Mouse (Mus musculus): ENCODE results near the gene Zfp961. TPM values are rescaled to one million over a fixed set of nuclear protein-coding genes. Genes with fewer than 3 reads are reported as not detected.
"Not testable (repeated sequence)": the region's sequence is repeated elsewhere in the genome, so short reads cannot be mapped to it uniquely, and the experiment has no call there.

Gene Zfp961
- polyA plus RNA-seq, 1 experiment from 2014 or later: 19.5 TPM

DNA sequence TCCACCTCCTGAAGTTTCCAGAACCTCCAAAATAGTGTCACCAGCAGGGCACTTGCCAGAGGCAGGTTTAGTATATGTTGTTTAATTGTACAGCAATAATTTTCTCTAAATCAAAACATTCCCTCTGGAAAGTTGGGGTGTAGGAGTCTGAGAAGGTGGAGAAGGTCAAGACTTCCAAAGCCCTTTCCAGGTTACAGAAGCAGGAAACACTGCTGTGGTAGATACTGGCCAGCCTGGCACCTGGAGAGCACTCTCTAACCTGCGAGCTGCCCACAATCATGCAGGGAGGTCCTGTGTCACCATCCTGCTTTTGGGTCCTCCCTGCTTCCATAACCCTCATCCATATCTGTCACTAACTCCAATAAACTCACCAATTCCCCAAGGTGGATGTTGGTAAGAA, 55.9 kb downstream of the Zfp961 start:
- Histone ChIP-seq H3K36me3 (no peaks in the 10 kb centered on the region), H3K4me1 (no peaks in the 10 kb centered on the region), H3K27ac (no peak overlapping the region), H3K4me3 (no peak overlapping the region), H3K27me3 (ENCODE audit: insufficient read depth, poor library complexity, severe bottlenecking) (no peaks in the 10 kb centered on the region), H3K9me3 (no peaks in the 10 kb centered on the region)
- no peak for DNase-seq (ENCODE audit: low spot score)
- 72% methylated on average over 1 of the region's 1 CpGs for WGBS

- DNase-seq (ENCODE audit: low spot score): no peak
- whole genome bisulfite sequencing: 68% methylated on average over 3 of the region's 3 CpGs
- Histone ChIP-seq H3K36me3 (no peaks in the 10 kb centered on the region), H3K27ac (no peak overlapping the region), H3K4me1 (no peaks in the 10 kb centered on the region), H3K27me3 (ENCODE audit: insufficient read depth, poor library complexity, severe bottlenecking) (no peaks in the 10 kb centered on the region), H3K4me3 (no peak overlapping the region), H3K9me3 (no peaks in the 10 kb centered on the region)
Measured at GRCm38 (mm10) chr8:72008134-72008641, 57.4 kb downstream of the Zfp961 start.

DNA sequence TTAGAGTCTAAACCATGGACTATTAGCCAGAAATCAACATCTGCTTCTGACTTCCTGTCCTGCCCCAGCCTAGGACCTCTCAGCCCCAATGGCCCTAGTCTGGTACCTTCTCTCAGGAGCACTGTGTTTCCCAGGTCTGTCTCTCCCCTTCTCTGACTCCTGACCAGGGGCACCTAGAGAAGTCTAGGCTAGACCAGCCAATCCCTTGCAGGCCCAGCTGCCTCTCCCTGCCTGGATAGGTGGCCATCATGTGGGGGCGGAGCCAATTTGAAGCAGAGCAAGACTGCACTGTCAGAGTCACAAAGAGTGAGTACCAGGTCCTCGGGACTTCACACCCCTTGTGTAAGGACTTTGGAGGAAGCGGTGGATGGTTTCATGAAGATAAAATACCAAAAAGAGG, 58.6 kb downstream of the Zfp961 start, which contains the start of gene Cyp4f18:
TSS of gene Cyp4f18 (minus strand) at position 154 of the 400 bp plus-strand sequence.
- no peaks in the 10 kb centered on the region for H3K27me3 ChIP-seq (ENCODE audit: insufficient read depth, poor library complexity, severe bottlenecking)
- H3K4me1 ChIP-seq: no peaks in the 10 kb centered on the region
- WGBS: 63% methylated on average over 3 of the region's 3 CpGs
- H3K27ac ChIP-seq: no peak within 1 kb of the TSS
- no peaks in the 10 kb centered on the region for H3K9me3 ChIP-seq
- H3K4me3 ChIP-seq: no peak within 1 kb of the TSS
- no peak for DNase-seq (ENCODE audit: low spot score)
- H3K36me3 ChIP-seq: no peaks in the 10 kb centered on the region

DNA sequence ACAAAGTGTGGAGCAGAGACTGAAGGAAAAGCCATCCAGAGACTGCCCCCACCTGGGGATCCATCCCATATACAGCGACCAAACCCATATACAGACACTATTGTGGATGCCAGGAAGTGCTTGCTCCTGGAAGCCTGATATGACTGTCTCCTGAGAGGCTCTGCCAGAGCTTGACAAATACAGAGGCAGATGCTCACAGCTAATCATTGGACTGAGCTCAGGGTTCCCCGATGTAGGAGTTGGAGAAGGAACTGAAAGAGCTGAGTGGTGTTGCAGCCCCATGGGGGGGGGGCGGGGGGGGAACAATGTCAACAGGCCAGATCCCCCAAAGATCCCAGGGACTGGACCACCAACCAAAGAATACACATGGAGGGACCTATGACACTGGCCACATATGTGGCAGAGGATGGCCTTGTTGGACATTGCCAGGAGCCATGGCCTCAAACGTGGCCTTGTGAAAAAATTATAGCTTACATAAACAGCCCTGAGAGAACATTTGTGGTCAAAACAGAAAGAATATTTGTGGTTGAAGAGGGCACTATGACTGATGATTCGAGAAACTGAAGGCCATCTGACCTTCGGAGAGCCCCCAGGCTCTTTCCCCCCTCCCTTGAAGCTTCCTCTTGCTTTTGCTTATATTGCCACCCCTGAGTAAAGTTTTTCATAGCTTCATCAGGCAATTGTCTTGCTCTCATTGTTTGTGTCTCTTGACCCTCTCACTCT, 62.8 kb downstream of the Zfp961 start:
- H3K27me3 ChIP-seq (ENCODE audit: insufficient read depth, poor library complexity, severe bottlenecking); H3K9me3 ChIP-seq; H3K27ac ChIP-seq; DNase-seq (ENCODE audit: low spot score); H3K4me1 ChIP-seq; H3K36me3 ChIP-seq; H3K4me3 ChIP-seq: not testable (repeated sequence)
- WGBS: 66% methylated on average over 6 of the region's 6 CpGs

- H3K36me3 ChIP-seq; H3K4me1 ChIP-seq; H3K9me3 ChIP-seq; DNase-seq (ENCODE audit: low spot score); H3K27me3 ChIP-seq (ENCODE audit: insufficient read depth, poor library complexity, severe bottlenecking); H3K27ac ChIP-seq; H3K4me3 ChIP-seq: not testable (repeated sequence)
- 64% methylated on average over 2 of the region's 2 CpGs for WGBS
Measured at GRCm38 (mm10) chr8:72017339-72017738, 66.5 kb downstream of the Zfp961 start.

- Histone ChIP-seq H3K9me3 (no peaks in the 10 kb centered on the region), H3K4me1 (no peaks in the 10 kb centered on the region), H3K4me3 (no peak overlapping the region), H3K27ac (no peak overlapping the region), H3K36me3 (no peaks in the 10 kb centered on the region), H3K27me3 (ENCODE audit: insufficient read depth, poor library complexity, severe bottlenecking) (no peaks in the 10 kb centered on the region)
- 62% methylated on average over 2 of the region's 2 CpGs for WGBS
- no peak for DNase-seq (ENCODE audit: low spot score)
Measured at GRCm38 (mm10) chr8:72018141-72018540, 67.3 kb downstream of the Zfp961 start.

DNA sequence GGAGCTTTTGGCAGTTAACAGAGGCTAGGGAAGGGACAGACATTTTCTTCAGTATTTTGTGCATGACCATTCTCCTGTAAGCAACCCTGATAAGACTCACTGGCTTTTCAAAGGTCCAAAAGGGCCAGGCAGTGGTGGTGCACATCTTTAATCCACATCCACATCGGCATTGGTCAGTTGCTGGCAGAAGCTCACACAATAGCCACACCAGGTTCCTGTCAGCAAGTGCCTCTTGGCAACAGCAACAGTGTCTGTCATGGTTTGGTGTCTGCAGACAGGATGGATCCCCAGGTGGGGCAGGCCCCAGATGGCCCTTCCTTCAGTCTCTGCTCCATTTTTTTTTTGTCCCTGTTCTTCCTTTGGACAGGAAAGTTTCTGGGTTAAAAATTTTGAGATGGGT, 68.2 kb downstream of the Zfp961 start:
- not testable (repeated sequence) for H3K27me3 ChIP-seq (ENCODE audit: insufficient read depth, poor library complexity, severe bottlenecking); H3K4me1 ChIP-seq; DNase-seq (ENCODE audit: low spot score); H3K36me3 ChIP-seq; H3K27ac ChIP-seq; H3K4me3 ChIP-seq; H3K9me3 ChIP-seq
- WGBS: 78% methylated on average over 1 of the region's 1 CpGs

GRCm38 (mm10) chr8:72019816-72020215, 69.0 kb downstream of the Zfp961 start:
- 31% methylated on average over 2 of the region's 2 CpGs for WGBS
- Histone ChIP-seq H3K27me3 (ENCODE audit: insufficient read depth, poor library complexity, severe bottlenecking) (no peaks in the 10 kb centered on the region), H3K36me3 (no peaks in the 10 kb centered on the region), H3K27ac (no peak overlapping the region), H3K4me3 (no peak overlapping the region), H3K4me1 (no peaks in the 10 kb centered on the region), H3K9me3 (no peaks in the 10 kb centered on the region)
- no peak for DNase-seq (ENCODE audit: low spot score)

DNA sequence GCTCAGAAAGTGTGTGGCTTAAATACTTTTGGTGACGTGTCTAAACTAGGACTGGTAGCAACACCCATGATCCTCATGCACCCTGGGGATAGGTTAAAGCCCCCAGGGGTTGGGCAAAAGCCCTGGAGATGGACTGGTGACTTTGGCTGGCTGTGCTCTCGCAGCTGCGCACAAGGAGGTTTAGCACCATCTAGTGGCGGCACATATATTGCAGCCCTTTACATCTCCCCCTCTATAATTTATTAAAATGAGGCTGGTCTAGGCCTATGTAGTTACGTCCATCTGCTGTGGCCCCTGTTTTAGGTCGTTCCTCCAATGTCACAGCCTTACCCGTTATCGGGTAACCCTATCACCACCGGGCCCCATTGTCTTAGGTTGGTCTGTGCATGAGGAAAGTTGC, 74.0 kb downstream of the Zfp961 start:
- not testable (repeated sequence) for H3K36me3 ChIP-seq; DNase-seq (ENCODE audit: low spot score); H3K9me3 ChIP-seq; H3K4me3 ChIP-seq; H3K27me3 ChIP-seq (ENCODE audit: insufficient read depth, poor library complexity, severe bottlenecking); H3K4me1 ChIP-seq; H3K27ac ChIP-seq
- 7% methylated on average over 5 of the region's 9 CpGs for WGBS

- H3K27me3 ChIP-seq (ENCODE audit: insufficient read depth, poor library complexity, severe bottlenecking); H3K27ac ChIP-seq; H3K4me1 ChIP-seq; H3K36me3 ChIP-seq; H3K4me3 ChIP-seq; H3K9me3 ChIP-seq; DNase-seq (ENCODE audit: low spot score): not testable (repeated sequence)
- 49% methylated on average over 4 of the region's 4 CpGs for WGBS
Measured at GRCm38 (mm10) chr8:72032926-72033325, 82.1 kb downstream of the Zfp961 start.

DNA sequence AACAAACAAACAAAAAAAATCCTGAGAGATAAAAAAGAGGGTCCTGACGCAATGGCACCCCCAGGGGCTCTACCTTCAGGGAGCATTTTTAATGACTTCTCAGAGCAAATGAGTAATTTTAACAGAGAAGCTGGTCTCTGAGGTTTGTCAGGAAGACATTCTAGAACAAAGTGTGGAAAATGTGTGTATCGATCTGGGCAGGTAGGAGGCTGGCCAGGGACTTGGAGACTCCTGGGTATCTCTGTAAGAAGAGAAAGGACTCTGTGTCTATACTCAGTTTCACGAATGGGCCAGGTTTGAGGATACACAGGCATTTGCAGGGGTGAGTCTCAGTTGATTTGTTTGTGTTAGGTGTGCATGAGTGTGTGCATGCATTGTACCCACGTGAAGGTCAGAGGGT, 90.1 kb downstream of the Zfp961 start, which contains the start of gene Olfr372:
TSS of gene Olfr372 (plus strand) at position 301 of the 400 bp plus-strand sequence.
- H3K9me3 ChIP-seq; H3K4me3 ChIP-seq; H3K27ac ChIP-seq; H3K36me3 ChIP-seq; H3K4me1 ChIP-seq; DNase-seq (ENCODE audit: low spot score); H3K27me3 ChIP-seq (ENCODE audit: insufficient read depth, poor library complexity, severe bottlenecking): not testable (repeated sequence)
- WGBS: 73% methylated on average over 4 of the region's 4 CpGs

DNA sequence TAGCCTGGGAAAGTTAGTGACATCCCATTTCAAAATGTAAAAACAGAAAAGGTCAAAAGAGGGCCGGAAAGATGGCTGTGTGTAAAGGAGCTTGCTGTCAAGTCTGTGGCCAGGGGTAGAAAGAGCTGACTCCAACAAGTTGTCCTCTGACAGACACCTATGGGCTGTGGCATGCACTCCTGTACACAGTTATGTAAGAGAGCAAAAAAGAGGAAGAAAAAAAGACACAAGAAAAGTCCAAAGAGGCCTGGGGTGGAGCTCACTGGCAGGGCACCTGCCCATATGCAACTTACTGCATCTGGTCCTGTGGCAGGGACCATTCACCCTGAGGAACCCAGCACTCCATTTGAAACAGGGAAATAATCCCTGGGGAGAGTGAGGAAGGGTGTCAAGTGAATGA, 91.7 kb downstream of the Zfp961 start:
- no peaks in the 10 kb centered on the region for H3K36me3 ChIP-seq

More for the DNA sequence above, 91.7 kb downstream of the Zfp961 start:
- H3K4me3 ChIP-seq: no peak overlapping the region
- 74% methylated on average over 1 of the region's 1 CpGs for WGBS
- H3K9me3 ChIP-seq: no peaks in the 10 kb centered on the region
- H3K27ac ChIP-seq: no peak overlapping the region
- H3K4me1 ChIP-seq: no peaks in the 10 kb centered on the region
- H3K27me3 ChIP-seq (ENCODE audit: insufficient read depth, poor library complexity, severe bottlenecking): no peaks in the 10 kb centered on the region
- DNase-seq (ENCODE audit: low spot score): no peak

All from heart, embryonic 10.5 days (tissue).